Mouse (Mus musculus) c-Kit-positive CD71-positive TER-119-negative erythroid progenitor cells, embryonic 14.5 days (primary cell): ENCODE data around the gene Ankib1.
"Not testable (repeated sequence)": the region's sequence is repeated elsewhere in the genome, so short reads cannot be mapped to it uniquely, and the experiment has no call there.

Experiments
- DNase-seq: peaks from one replicate; pipeline ENCODE4 v3.0.0-alpha.2; 2013; ENCODE audit warnings: low read depth

Ankib1 gene

DNA sequence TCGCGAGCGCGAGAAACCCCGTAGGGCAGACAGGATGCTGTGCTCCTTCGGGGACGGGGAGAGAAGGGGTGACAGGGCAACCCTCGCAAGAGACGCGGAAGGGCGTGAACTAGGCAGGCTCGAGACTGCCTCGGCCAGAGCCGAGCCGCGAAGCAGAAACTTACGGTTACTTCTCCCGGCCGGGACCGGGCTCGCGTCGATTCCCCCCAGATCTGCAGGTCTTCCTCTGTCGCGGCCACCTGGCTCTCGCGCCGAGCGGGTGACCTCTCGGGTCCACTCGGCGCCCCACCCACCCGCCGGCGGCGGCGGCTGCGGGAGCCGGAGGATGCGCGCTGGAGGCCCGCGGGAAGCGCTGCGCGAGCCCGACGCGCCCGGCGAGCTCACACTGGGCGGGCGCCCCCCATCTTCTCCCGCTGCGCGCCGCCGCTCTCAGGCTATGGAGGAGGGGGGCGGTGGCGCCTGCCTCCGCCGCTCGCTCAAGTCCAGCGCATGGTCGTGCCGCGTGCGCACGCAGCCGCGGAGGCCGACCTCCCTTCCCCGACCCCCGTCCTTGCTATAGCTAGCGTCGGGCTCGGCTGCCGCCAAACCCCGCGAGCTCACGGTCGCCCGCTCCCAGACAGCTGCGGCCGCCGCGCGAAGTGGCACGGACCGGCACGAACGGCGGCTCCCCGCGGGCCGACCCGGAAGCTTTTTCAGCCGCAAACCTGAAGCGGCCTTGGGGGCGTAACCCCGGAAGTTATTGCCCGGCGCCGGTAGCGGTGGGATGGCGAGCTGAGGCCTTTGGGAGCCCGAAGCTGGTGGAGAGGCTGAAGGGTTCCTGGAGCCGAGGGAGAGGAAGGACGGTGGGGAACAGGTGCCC is at the start of gene Ankib1, which contains the start of gene Krit1:
Ankib1 (minus strand) TSS at position 493 of the 859 bp plus-strand sequence.
Krit1 (plus strand) TSS at position 752 of the 859 bp plus-strand sequence.
- DNase-seq, result peak; percentile 81

DNA sequence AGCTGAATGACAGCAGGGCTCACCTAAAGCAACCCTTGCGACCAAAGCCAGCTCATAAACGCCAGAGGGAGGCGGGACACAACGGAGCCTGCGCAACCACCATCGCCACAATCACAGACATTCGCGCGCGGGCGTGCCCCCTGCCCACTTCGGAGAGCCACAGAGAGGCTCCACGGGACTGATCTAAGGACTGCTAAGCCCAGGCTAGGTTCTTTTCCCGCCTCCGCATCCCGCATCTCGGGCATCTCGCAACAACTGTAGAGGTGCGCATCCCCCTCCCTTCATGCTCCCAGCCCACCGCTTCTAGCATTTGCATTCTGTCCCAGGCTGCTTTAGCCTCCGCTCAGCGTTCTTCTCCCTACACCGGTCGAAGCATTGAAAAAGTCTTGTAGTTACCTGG is 42.3 kb upstream of the Ankib1 start, which contains the start of gene Lrrd1:
Lrrd1 (plus strand) TSS at position 148 of the 400 bp plus-strand sequence.
- no peak for DNase-seq

- DNase-seq, result peak; percentile 9
Measured at GRCm38 (mm10) chr5:3834107-3834506, 31.4 kb upstream of the Ankib1 start.

DNA sequence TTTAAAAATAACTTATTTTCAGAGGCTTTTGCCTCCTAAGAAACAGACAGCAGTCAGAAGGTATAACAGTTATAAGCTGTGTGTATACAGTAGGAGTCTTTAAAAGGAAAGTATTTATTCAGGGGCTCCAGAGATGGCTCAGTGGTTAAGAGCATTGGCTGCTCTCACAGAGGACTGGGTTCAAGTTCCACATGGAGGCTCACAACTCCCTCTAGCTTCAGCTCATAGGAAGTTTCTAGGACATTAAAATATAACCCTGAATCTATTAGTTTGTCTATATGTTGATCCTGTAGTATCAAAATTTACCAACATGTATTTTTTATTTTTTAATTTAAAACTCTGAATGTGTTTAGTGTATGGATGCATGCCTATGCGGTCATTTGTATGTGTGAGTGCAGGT is 5.7 kb upstream of the Ankib1 start:
- no peak for DNase-seq

DNA sequence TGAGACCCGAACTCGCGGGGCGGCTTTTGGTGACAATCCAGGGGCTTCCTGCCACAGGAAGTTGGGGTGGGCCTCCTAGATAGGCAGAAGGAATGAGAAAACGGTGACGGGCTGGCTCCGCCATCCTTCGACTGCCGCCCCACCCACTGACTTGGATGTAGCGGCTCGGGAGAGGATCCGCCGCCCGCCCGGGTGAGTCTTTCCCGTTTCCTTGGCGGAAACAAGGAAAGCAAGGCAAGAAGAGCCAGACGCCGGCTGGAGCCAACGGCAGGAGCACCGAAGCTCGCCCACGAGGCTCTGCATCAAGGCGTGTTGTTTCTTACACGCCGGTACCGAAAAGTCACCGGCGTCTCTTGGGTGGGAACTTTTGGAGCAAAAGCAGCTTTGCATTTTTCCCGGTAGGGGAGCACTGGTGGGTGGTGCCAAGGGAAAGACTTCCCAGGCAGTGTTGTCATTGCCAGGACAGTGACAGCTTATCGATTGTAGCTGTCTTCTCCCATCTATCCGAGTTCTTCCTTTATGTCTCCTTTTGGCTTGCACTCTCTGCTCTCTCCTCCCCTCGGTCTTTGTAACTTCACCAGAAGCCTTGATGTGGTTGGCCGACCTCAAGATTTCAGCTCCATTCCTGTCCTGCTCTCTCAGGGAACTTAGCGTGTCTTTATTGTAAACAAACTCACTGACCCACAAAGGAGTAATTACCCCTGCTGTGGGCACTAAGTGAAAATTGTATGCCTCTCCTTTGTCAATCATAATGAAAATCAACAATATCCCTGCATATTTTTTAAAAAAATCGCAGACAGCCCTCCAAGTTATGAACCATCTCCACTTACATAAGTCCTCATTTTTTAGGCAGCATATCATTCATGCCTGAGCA is 804 bp upstream of the Ankib1 start:
- peak; percentile 34 for DNase-seq

DNA sequence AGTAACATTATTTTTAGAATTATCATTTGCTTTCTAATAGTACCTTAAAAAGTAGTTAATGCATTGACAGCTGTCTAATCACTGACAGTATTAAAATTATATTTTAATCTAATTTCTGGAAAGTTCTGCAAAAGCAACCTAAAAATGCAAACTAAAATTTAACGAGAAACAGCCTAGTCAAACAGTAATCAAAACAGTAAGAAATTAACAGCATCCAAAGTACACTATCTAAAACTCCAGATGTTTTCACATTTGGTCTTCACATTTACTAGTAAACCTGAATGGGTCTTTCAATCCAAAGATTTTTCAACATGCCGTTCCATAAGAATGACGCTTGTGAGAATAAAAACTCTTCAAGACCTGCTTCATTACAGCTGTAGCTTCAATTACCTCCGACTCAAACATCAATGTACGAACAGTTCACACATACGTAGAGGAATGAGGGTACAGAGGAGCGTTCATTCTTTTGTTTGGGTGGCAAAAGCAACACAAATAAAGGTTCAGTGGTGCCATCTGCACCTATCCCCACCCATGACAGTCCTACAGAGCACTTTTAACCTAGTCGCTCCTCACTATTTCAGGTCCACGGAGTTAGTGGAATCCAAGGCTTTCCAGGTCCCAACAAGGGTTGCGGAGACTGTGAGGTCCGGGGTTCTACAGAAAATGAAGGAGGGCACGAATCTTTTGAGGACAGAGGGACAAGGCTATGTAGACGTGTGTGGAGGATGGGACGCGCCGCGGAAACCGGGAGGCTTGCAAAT is 873 bp downstream of the Ankib1 start:
- peak; percentile 33 for DNase-seq

GRCm38 (mm10) chr5:3800881-3801280 is 1.8 kb downstream of the Ankib1 start:
- no peak for DNase-seq

DNA sequence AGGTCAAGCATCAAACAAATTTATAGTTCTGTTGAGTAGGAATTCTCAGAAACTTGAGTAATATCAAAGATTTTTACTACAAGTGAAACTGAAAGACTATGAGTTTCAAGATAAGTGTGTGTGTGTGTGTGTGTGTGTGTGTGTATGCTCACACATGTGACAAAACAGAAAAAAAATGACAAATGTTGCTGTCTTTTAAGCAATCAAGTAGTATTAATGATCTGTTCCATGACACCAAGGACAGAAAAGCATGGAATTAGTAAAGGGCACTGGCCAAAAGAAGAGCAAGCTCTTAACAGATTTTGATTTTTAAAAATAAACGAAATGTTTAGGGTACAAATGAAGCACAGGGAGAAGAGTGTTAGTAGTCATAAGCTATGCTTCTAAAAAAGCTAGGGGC is 2.7 kb downstream of the Ankib1 start:
- DNase-seq, result no peak

- DNase-seq, result not testable (repeated sequence)
Measured at GRCm38 (mm10) chr5:3798656-3799055, 4.1 kb downstream of the Ankib1 start.

DNA sequence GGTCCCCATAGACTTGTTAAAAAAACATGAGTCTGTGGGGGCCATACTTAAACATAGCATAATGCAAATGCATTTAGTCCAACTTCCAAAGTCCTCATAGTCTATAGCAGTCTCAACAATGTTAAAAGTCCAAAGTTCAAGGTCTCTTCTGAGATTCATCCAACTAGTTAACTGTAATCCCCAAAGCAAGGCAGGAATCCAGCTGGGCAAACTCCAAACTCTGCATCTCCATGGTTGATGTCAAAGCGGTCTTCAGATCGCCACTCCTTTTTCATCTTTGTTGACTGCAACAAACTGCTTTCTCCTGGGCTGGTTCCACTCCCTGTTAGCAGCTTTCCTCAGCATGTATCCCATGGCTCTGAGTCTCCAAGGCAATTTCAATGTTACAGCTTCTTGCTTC is 5.6 kb downstream of the Ankib1 start:
- DNase-seq, result not testable (repeated sequence)

DNA sequence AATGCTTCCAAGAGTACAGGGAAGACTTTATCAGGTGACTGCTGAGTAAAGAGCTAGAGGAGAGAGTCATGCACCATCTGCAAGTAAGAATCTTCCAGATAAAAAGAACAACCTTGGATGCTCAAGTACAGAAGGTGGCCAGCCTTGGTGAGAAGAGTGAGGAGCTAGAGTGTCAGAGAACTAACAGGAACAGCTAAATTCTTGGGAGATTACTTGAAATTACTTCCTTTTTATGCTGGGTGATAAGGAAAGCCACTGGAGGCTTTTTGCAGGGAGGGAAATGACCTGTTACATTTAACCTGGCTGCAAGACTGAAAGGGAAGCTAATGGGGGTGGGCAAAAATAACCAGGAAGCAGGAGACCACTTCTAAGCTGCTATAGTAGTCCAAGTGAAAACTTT is 11.7 kb downstream of the Ankib1 start:
- DNase-seq, result no peak

DNA sequence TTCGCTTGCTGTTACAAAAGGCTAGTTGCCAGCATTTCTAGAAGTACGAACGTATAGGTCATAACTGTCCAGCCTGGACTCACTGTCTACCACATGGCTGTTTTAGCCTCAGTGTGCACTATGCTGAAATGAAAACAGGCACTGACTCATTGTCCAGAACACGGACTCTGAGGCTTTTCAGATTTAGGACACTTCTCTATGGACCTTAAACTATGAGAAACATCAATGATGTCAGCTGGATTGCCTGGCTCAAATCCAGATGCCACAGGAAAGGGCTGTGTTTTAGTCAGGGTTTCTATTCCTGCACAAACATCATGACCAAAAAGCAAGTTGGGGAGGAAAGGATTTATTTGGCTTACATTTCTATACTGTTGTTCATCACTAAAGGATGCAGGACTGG is 15.2 kb downstream of the Ankib1 start:
- no peak for DNase-seq

DNA sequence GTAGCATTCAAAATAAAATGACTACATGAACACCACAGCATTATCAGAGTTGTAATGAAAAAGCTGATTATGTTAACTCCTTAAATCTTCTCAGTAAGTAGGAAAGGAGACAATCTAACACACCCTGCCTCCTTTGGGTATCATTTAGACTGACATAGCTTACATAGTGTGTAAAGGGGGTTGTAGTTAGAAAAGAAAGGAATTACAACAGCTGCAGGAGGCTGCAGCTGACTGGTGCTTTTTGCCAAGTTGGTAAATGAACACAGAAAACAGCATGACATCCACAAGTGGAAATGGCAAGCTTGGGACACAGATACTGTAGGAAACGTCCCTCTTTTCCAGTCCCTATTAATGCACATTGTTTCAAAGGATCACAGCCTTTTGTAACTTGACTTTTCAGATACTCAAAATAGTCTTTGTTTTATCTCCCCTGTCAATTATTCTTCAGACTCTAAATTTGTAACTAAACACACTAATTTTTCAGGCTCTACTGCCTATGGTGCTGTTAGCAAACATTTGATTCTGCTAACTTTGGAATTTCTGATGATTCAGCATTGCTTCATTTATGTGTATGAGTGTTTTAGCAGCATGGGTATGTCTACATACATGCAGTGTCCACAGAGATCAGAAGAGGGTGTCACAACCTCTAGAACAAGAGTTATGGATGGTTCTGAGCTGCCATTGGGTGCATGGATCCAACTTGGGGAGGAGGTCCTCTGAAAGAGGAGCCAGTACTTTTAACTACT is 17.8 kb downstream of the Ankib1 start:
- no peak for DNase-seq

GRCm38 (mm10) chr5:3783947-3784681 is 18.6 kb downstream of the Ankib1 start:
- DNase-seq, result no peak

DNA sequence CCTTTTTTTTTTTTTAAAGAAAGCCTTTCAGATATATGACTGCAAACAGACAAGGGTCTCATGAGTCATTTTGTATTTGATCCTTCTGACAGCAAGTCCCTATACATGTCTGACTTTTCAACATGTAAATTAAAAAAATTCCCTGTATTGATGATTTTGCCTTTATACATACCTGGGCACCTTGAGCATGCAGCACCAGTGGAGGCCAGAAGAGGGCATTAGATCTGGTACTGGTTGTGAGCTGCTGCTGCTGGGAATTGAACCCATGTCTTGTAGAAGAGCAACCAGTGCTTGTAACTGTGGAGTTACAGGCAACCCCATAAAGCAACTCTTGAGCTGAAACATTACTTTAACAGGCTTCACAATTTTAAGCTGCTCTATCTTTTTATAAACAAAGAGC is 20.1 kb downstream of the Ankib1 start:
- DNase-seq, result no peak

DNA sequence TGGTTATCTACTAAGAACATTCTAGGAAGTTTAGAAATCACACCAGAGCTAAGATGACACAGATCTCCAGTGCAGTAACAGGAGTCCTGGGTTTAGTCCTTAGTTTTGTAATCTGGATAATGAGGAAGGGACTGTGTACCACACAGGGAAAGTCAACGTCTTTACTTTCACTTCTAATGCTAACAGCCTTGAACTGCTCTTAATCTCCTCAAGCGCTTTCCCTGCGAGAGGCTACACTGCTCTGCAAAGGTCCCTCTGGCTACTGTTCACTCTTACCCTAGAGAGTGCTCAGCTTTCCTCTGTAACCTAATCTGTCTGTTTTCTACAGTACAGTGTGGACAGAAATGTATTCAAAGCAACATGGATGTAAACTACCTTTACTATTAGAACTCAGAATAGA is 30.7 kb downstream of the Ankib1 start:
- no peak for DNase-seq

GRCm38 (mm10) chr5:3771512-3771911 is 31.2 kb downstream of the Ankib1 start:
- no peak for DNase-seq

DNA sequence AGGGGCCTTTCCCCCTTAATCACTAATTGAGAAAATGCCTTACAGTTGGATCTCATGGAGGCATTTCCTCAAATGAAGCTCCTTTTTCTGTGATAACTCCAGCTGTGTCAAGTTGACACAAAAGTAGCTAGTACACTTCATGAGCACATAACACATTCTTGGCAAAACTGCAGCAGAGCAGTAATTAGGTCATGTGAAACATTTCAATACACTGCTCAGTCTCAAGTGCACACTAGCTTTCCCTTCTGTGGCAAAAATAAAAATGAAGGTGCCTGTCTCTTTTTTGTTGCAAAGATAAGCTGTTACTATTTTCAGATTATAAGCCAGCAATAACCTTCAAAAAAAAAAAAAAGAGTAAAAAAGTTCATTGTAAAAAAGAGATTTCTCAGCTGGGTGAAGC is 52.2 kb downstream of the Ankib1 start:
- not testable (repeated sequence) for DNase-seq

DNA sequence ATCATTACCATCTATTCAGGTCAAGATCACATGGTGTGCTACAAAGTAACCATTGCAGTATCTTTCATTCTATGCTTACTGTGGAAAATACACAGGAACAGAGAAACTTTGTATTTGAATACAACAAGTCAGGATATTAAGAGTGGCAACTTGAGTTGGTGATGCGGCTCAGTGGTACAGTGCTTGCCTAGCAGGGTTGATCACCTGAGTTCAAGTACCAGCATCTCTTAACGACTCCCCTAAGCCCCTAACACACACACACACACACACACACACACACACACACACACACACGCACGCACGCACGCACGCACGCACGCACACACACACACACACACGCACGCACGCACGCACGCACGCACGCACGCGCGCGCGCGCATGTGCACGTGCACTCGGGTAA is 69.9 kb downstream of the Ankib1 start:
- DNase-seq, result not testable (repeated sequence)

DNA sequence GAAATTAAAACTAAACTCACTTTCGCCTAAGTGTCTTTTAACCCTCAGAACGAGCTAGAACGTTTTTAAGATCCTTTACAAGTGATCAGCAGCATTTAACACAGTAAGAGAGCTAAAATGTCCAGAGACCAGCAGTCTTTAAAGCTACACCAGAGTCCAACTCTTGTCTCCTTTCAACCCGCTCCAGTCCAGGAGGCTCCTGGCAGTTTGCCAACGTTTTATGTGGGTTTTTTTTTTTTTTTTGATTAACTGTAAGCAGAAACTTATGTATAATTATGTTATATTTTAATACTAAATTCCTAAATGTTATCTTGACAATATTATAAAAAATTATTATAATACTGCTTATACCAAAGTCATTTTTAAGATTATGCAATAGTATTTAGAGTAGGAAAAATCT is 73.9 kb downstream of the Ankib1 start:
- no peak for DNase-seq

DNA sequence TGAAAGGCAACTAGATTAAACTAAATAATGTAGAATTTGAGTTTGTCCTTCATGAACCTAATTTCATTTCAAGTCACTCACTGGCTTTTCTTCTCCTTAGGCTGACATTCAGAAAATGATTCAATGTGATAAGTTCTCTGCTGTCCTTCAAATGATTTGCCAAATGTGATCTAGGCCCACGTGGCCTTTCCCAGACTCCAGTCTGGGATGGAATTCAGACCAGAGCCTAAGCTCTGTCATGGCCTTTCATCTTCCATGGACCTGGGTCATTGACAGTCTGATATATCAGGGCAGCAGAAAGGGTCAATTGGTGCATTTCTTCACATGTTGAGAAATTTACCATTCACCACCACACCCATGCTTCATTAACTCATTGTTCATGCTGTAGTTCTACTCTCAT is 77.2 kb downstream of the Ankib1 start:
- no peak for DNase-seq
